Mouse (Mus musculus) embryonic fibroblast, embryonic 13.5 days (primary cell): Measurements from ENCODE around the gene Btnl9.

ENCODE experiments used
- CTCF ChIP-seq: IDR thresholded peaks from 2 replicates; pipeline ENCODE4 v1.5.1; 2011; ENCODE audit warnings: mild to moderate bottlenecking, control low read depth, low read length, moderate library complexity, borderline replicate concordance; ENCODE audit not compliant: insufficient read depth
- POLR2A ChIP-seq: IDR thresholded peaks from 2 replicates; pipeline ENCODE4 v1.6.1; 2011; ENCODE audit warnings: low read depth, mild to moderate bottlenecking, control low read depth, low read length, moderate library complexity

DNA sequence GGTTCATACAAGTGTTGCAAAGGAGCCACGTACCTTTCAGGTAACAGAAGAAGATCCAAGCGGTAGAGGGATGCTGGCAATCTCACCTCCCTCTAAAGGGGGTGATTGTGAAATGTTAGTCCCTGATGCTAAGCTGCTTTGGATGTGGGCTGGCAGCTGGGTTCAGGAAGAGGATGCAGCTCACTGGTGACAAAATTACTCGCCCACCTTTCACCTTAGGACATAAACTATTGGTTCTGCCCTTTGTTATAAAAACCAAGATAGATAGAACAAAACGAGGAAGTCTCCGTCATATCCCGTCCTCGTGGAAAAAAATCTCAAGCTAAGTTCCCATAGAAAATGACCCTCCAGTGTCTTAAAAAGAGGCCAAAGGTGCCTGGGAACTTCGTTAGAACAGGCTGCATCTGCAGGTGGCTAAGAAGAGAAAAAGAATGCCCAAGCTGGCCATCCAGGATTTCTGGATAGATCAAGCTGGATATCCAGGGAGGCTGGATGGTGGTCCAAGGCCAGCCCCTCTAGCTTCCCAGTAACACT lies at the start of gene Btnl9:
- TF ChIP-seq POLR2A (no peak), CTCF (no peak)
